Mouse (Mus musculus) forebrain, embryonic 10.5 days (tissue): ENCODE measurements around the gene Tceanc2. TPM values are rescaled to one million over a fixed set of nuclear protein-coding genes. Genes with fewer than 3 reads are reported as not detected.
"Not testable (repeated sequence)": the region's sequence is repeated elsewhere in the genome, so short reads cannot be mapped to it uniquely, and the experiment has no call there.

ENCODE experiments used
- DNase-seq: peaks from one replicate; pipeline ENCODE4 v3.0.0-alpha.2; 2017; ENCODE audit warnings: low spot score; ENCODE audit errors: extremely low spot score
- H3K27ac ChIP-seq: fragments of 300-500 bp; sonication (generic); 2 replicates; pipeline ENCODE4 v1.5.1; 2016; ENCODE audit warnings: mild to moderate bottlenecking
- H3K27me3 ChIP-seq: fragments of 300-500 bp; sonication (generic); 2 replicates; pipeline ENCODE4 v1.6.1; 2016; ENCODE audit warnings: mild to moderate bottlenecking; ENCODE audit not compliant: poor library complexity, severe bottlenecking
- H3K36me3 ChIP-seq: fragments of 300-500 bp; sonication (generic); replicated peaks from 2 replicates; pipeline ENCODE4 v1.6.1; 2016; ENCODE audit warnings: mild to moderate bottlenecking, moderate library complexity
- H3K4me1 ChIP-seq: fragments of 300-500 bp; sonication (generic); 2 replicates; pipeline ENCODE4 v1.6.1; 2016
- H3K4me3 ChIP-seq: fragments of 300-500 bp; sonication (generic); 2 replicates; pipeline ENCODE4 v1.5.1; 2016; ENCODE audit warnings: mild to moderate bottlenecking, moderate library complexity
- H3K9me3 ChIP-seq: fragments of 300-500 bp; sonication (generic); 2 replicates; pipeline ENCODE4 v1.6.1; 2016; ENCODE audit warnings: mild to moderate bottlenecking, moderate library complexity
- WGBS: fragments of 180-500 bp; shearing (Covaris S2); methylation state at CpG from one replicate; pipeline ENCODE4 v1.1.7; 2016; 5-methylcytosine and 5-hydroxymethylcytosine counted together
- polyA plus RNA-seq: library from polyadenylated mRNA; unstranded; fragments of >200 nt; fragmentation: Nextera tagmentation; extraction: Ambion mirVana; gene quantifications from 2 replicates; pipeline ENCODE4 v1.2.1, GENCODE M21; 2016

Gene Tceanc2
- polyA plus RNA-seq, 1 experiment from 2014 or later: 33.5 TPM

GRCm38 (mm10) chr4:107114278-107114677 is 64.6 kb downstream of the Tceanc2 start:
- Histone ChIP-seq H3K27me3 (no peaks in the 10 kb centered on the region), H3K36me3 (no peaks in the 10 kb centered on the region), H3K9me3 (no peaks in the 10 kb centered on the region), H3K4me3 (no peak overlapping the region), H3K27ac (no peak overlapping the region), H3K4me1 (peaks cover 21% of the 10 kb centered on the region)
- DNase-seq: no peak
- 71% methylated on average over 8 of the region's 8 CpGs for whole genome bisulfite sequencing

GRCm38 (mm10) chr4:107109181-107109580 is 69.7 kb downstream of the Tceanc2 start:
- 97% methylated on average over 6 of the region's 6 CpGs for WGBS
- H3K27me3 ChIP-seq, H3K4me3 ChIP-seq, H3K27ac ChIP-seq, H3K9me3 ChIP-seq, DNase-seq, H3K36me3 ChIP-seq: not testable (repeated sequence)
- H3K4me1 ChIP-seq: peaks cover 27% of the 10 kb centered on the region

DNA sequence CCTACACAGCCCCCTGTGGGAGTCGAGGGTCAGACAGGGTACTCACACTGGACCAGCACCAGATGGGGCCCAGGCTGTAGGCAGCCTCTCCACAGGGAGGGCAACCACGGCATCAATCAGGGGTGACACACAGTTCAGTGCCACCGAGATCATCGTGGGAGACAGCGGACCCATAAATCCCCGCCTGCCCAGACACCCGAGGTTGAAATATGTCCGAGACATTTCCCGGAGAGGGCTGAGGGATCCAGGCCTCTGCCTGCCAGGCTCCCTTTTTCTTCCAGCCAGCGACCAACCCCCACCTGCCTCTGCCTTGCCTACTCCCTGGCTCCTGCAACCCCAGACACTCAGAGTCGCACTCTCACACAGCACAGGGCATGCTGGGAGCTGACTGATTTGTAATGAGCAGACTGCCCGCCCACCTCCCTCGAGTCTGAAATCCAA is 70.6 kb downstream of the Tceanc2 start:
- H3K27ac ChIP-seq: peak overlapping the region; percentile 49
- no peak for DNase-seq
- H3K27me3 ChIP-seq: no peaks in the 10 kb centered on the region
- whole genome bisulfite sequencing: 69% methylated on average over 13 of the region's 13 CpGs
- H3K4me3 ChIP-seq: no peak overlapping the region
- H3K4me1 ChIP-seq: peaks cover 20% of the 10 kb centered on the region
- H3K9me3 ChIP-seq: no peaks in the 10 kb centered on the region
- H3K36me3 ChIP-seq: no peaks in the 10 kb centered on the region

GRCm38 (mm10) chr4:107106777-107107176 is 72.1 kb downstream of the Tceanc2 start:
- no peaks in the 10 kb centered on the region for H3K27me3 ChIP-seq
- no peaks in the 10 kb centered on the region for H3K9me3 ChIP-seq
- H3K4me3 ChIP-seq: no peak overlapping the region
- no peak for DNase-seq
- 94% methylated on average over 16 of the region's 16 CpGs for WGBS
- no peaks in the 10 kb centered on the region for H3K36me3 ChIP-seq
- H3K27ac ChIP-seq: peak overlapping the region; percentile 4; the same call in 1 of the 2 replicates
- H3K4me1 ChIP-seq: peaks cover 31% of the 10 kb centered on the region

- peaks cover 32% of the 10 kb centered on the region for H3K4me1 ChIP-seq
- H3K27ac ChIP-seq: peak overlapping the region; percentile 51; the same call in 1 of the 2 replicates
- no peak for DNase-seq
These were observed 76.7 kb downstream of the Tceanc2 start for GRCm38 (mm10) chr4:107102220-107102619.

DNA sequence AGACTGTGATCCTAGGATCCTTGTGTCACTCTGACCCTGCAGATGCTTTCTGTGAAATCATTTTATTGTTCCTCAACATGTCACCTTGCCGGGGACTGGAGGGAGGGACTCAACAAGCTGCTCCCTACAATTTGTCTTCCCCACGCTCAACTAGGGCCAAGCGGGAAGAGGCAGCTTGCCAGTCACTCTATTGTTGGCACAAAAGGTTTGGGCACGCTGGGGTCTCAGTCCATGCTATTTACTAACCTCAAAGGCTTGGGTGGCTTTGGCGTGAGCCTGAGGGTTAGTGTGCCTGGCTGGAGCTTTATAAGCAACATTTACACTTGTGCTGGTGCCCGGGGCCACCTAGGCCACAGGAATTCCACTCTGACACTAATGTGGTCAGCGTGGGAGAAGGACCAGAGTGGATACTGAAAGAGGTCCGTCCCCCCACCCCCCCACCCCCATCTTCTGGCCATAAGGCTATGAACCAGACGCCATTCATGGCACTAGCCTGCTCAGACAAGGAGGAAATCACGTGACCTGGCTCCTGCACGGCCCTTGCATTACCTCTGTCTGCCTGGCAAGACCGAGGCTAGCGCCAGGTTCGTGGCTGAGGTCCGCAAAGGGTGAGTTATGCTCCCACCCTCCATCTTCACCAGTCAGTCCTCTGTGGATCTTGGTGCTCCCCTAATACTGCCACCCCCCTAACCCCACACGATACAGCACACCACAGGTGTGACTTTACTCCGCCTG is 80.0 kb downstream of the Tceanc2 start:
- H3K27me3 ChIP-seq: 0 out of 2 replicates have a peak, but pooled peaks cover 5% of the 10 kb centered on the region
- no peaks in the 10 kb centered on the region for H3K36me3 ChIP-seq
- DNase-seq: no peak
- no peak overlapping the region for H3K4me3 ChIP-seq
- 86% methylated on average over 17 of the region's 17 CpGs for WGBS
- peak overlapping the region; percentile 37 for H3K27ac ChIP-seq
- H3K9me3 ChIP-seq: no peaks in the 10 kb centered on the region
- H3K4me1 ChIP-seq: peaks cover 61% of the 10 kb centered on the region

More at GRCm38 (mm10) chr4:107102220-107102619, 76.7 kb downstream of the Tceanc2 start:
- Histone ChIP-seq H3K4me3 (no peak overlapping the region), H3K9me3 (no peaks in the 10 kb centered on the region), H3K27me3 (0 out of 2 replicates have a peak, but pooled peaks cover under 1% of the 10 kb centered on the region), H3K36me3 (no peaks in the 10 kb centered on the region)
- WGBS: 84% methylated on average over 8 of the region's 8 CpGs

GRCm38 (mm10) chr4:107098375-107098774 is 80.5 kb downstream of the Tceanc2 start:
- H3K9me3 ChIP-seq: no peaks in the 10 kb centered on the region
- H3K4me3 ChIP-seq: no peak overlapping the region
- H3K4me1 ChIP-seq: peaks cover 66% of the 10 kb centered on the region
- H3K27me3 ChIP-seq: 0 out of 2 replicates have a peak, but pooled peaks cover 5% of the 10 kb centered on the region
- no peak overlapping the region for H3K27ac ChIP-seq
- no peaks in the 10 kb centered on the region for H3K36me3 ChIP-seq
- 76% methylated on average over 10 of the region's 10 CpGs for WGBS
- no peak for DNase-seq

- Histone ChIP-seq H3K4me1 (peaks cover 70% of the 10 kb centered on the region), H3K27ac (peak overlapping the region; percentile 62), H3K36me3 (no peaks in the 10 kb centered on the region), H3K9me3 (no peaks in the 10 kb centered on the region), H3K27me3 (0 out of 2 replicates have a peak, but pooled peaks cover 5% of the 10 kb centered on the region), H3K4me3 (no peak overlapping the region)
- 64% methylated on average over 15 of the region's 15 CpGs for WGBS
- no peak for DNase-seq
These were observed 81.0 kb downstream of the Tceanc2 start for GRCm38 (mm10) chr4:107097871-107098270.

GRCm38 (mm10) chr4:107096841-107097373 is 82.0 kb downstream of the Tceanc2 start, which contains the start of gene Cdcp2:
Gene Cdcp2 (plus strand): TSS chr4:107096891.
- Histone ChIP-seq H3K4me3 (no peak within 1 kb of the TSS), H3K9me3 (no peaks in the 10 kb centered on the region), H3K27me3 (0 out of 2 replicates have a peak, but pooled peaks cover 5% of the 10 kb centered on the region), H3K36me3 (no peaks in the 10 kb centered on the region), H3K27ac (peak within 1 kb of the TSS; percentile 62), H3K4me1 (peaks cover 64% of the 10 kb centered on the region)
- DNase-seq: no peak
- 67% methylated on average over 16 of the region's 16 CpGs for WGBS

DNA sequence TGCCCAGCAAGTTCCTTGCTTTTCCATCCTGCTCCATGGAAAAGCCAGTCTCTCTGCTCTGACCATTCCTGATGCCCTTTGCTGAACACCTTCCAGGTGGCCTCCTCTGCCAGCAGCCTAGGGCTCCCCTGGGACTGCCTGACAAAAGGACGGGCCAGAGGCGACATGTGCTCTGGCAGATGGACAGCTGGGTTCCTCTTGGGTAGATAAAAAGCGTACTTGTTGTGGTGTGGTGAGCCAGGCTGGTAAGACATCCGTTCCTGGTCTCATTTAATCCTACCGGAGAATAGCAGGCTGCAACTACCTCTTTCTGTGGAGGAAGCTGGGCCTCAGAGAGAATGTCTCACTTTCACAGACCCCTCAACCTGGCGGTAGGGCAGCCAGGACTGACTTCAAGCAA is 82.9 kb downstream of the Tceanc2 start:
- H3K36me3 ChIP-seq: no peaks in the 10 kb centered on the region
- H3K4me1 ChIP-seq: peaks cover 70% of the 10 kb centered on the region
- H3K27ac ChIP-seq: peak overlapping the region; percentile 62
- 37% methylated on average over 6 of the region's 6 CpGs for WGBS
- no peak overlapping the region for H3K4me3 ChIP-seq
- DNase-seq: no peak
- no peaks in the 10 kb centered on the region for H3K9me3 ChIP-seq
- H3K27me3 ChIP-seq: 0 out of 2 replicates have a peak, but pooled peaks cover 5% of the 10 kb centered on the region

DNA sequence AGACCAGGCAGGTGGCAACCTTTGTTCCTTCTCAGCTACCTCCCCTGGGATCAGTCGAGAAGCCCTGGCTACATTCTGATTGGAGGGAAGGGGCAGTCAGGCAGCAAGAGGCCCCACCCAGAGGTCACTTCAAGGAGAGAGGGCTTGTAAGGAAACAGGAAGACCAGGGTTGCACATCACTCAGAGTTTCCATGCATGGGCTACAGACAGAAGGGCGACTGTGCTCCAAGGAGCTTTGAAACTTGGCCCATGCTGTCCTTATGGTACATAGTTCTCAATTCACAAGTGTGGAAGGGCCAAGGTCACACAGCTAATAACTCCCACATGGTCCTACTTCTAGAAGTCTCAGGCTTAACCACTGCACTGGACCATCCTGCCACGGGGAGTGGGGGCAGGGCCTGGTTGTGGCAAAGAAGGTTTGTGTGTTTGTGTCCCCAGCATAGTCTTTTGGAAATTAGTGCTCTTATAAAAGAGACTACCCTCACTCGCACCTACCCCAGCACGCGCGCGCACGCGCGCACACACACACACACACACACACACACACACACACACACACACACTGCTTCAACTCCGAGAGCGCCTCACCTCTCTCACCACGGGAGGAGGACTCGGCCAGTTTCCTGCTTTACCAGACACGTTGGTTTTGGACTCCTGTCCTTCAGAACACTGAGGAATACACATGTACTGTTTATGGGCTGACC is 84.3 kb downstream of the Tceanc2 start:
- H3K4me1 ChIP-seq: peaks cover 70% of the 10 kb centered on the region
- no peak for DNase-seq

GRCm38 (mm10) chr4:107091696-107092095 is 87.2 kb downstream of the Tceanc2 start:
- Histone ChIP-seq H3K36me3 (no peaks in the 10 kb centered on the region), H3K4me1 (peaks cover 50% of the 10 kb centered on the region), H3K27me3 (no peaks in the 10 kb centered on the region), H3K27ac (peak overlapping the region; percentile 36; the same call in 1 of the 2 replicates), H3K4me3 (no peak overlapping the region), H3K9me3 (no peaks in the 10 kb centered on the region)
- WGBS: 87% methylated on average over 14 of the region's 14 CpGs
- no peak for DNase-seq

More for the DNA sequence above, 84.3 kb downstream of the Tceanc2 start:
- peak overlapping the region; percentile 48; the same call in 1 of the 2 replicates for H3K27ac ChIP-seq
- WGBS: 81% methylated on average over 16 of the region's 16 CpGs
- H3K9me3 ChIP-seq: no peaks in the 10 kb centered on the region
- no peaks in the 10 kb centered on the region for H3K36me3 ChIP-seq
- H3K4me3 ChIP-seq: no peak overlapping the region
- 0 out of 2 replicates have a peak, but pooled peaks cover 5% of the 10 kb centered on the region for H3K27me3 ChIP-seq
